Mouse (Mus musculus) hindbrain, embryonic 15.5 days (tissue): ENCODE results near the gene Nuak2. TPM values are rescaled to one million over a fixed set of nuclear protein-coding genes. Genes with fewer than 3 reads are reported as not detected.

ENCODE experiments used
- ATAC-seq: fragments of 200-750 bp; cut with Nextera tagmentation; 2 replicates; pipeline ENCODE4 v1.8.0; 2017; ENCODE audit warnings: low read depth, moderate number of reproducible peaks, moderate TSS enrichment; ENCODE audit not compliant: low FRiP score
- H3K27ac ChIP-seq: fragments of 300-500 bp; sonication (generic); replicated peaks from 2 replicates; pipeline ENCODE4 v1.5.1; 2015; ENCODE audit warnings: mild to moderate bottlenecking, inconsistent platforms
- H3K27me3 ChIP-seq: fragments of 300-500 bp; sonication (generic); 2 replicates; pipeline ENCODE4 v1.6.1; 2015; ENCODE audit warnings: control low read depth, inconsistent platforms
- H3K36me3 ChIP-seq: fragments of 300-500 bp; sonication (generic); 2 replicates; pipeline ENCODE4 v1.6.1; 2015; ENCODE audit warnings: control low read depth, inconsistent platforms
- H3K4me1 ChIP-seq: fragments of 300-500 bp; sonication (generic); replicated peaks from 2 replicates; pipeline ENCODE4 v1.6.1; 2015; ENCODE audit warnings: control low read depth, inconsistent platforms
- H3K4me2 ChIP-seq: fragments of 300-500 bp; sonication (generic); 2 replicates; pipeline ENCODE4 v1.6.1; 2015; ENCODE audit warnings: moderate library complexity, mild to moderate bottlenecking, inconsistent platforms
- H3K4me3 ChIP-seq: fragments of 300-500 bp; sonication (generic); 2 replicates; pipeline ENCODE4 v1.5.1; 2015; ENCODE audit warnings: mild to moderate bottlenecking, inconsistent platforms
- H3K9ac ChIP-seq: fragments of 300-500 bp; sonication (generic); 2 replicates; pipeline ENCODE4 v1.6.1; 2015; ENCODE audit warnings: inconsistent platforms
- H3K9me3 ChIP-seq: fragments of 300-500 bp; sonication (generic); 2 replicates; pipeline ENCODE4 v1.6.1; 2016; ENCODE audit warnings: control low read depth, inconsistent platforms
- WGBS: fragments of 180-500 bp; shearing (Covaris S2); methylation state at CpG from one replicate; pipeline ENCODE4 v1.1.7; 2015; 5-methylcytosine and 5-hydroxymethylcytosine counted together
- polyA plus RNA-seq: library from polyadenylated mRNA; unstranded; fragments of >200 nt; fragmentation: Nextera tagmentation; extraction: Ambion mirVana; gene quantifications from 2 replicates; pipeline ENCODE4 v1.2.1, GENCODE M21; 2015

The Nuak2 gene
- polyA plus RNA-seq, 1 experiment from 2014 or later = 12.9 TPM

GRCm38 (mm10) chr1:132286735-132287134, 29.2 kb upstream of the Nuak2 start:
- peaks cover 51% of the 10 kb centered on the region for H3K4me1 ChIP-seq
- 66% methylated on average over 1 of the region's 1 CpGs for WGBS

DNA sequence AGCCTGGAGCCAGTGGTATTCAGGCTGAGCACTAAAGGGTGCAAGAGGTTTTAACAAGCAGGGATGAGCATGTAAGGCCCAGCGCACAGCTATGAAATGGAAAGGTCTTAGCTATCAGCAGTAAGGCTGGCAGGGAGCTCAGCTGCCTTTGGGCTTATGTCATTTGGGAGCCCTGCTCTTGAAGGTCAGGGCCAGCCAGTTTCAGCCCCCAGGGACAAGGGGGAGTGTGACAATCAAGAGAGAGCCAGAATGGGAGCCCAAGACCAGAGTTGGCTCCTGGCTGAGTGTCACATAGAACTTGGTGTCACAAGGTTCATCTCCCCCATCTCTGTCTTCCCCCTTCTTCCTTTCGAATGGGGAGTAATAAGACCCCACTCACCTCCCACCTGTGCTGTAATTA, 28.5 kb upstream of the Nuak2 start:
- ATAC-seq = no peak
- Histone ChIP-seq H3K36me3 (no peaks in the 10 kb centered on the region), H3K27me3 (no peaks in the 10 kb centered on the region), H3K4me1 (peaks cover 51% of the 10 kb centered on the region), H3K9ac (no peak overlapping the region), H3K4me3 (no peak overlapping the region), H3K9me3 (no peaks in the 10 kb centered on the region), H3K27ac (no peak overlapping the region), H3K4me2 (no peak overlapping the region)
- 54% methylated on average over 2 of the region's 2 CpGs for WGBS

More at GRCm38 (mm10) chr1:132286735-132287134, 29.2 kb upstream of the Nuak2 start:
- no peak for ATAC-seq
- Histone ChIP-seq H3K27me3 (no peaks in the 10 kb centered on the region), H3K9ac (no peak overlapping the region), H3K36me3 (no peaks in the 10 kb centered on the region), H3K4me2 (no peak overlapping the region), H3K9me3 (no peaks in the 10 kb centered on the region), H3K4me3 (no peak overlapping the region), H3K27ac (no peak overlapping the region)

DNA sequence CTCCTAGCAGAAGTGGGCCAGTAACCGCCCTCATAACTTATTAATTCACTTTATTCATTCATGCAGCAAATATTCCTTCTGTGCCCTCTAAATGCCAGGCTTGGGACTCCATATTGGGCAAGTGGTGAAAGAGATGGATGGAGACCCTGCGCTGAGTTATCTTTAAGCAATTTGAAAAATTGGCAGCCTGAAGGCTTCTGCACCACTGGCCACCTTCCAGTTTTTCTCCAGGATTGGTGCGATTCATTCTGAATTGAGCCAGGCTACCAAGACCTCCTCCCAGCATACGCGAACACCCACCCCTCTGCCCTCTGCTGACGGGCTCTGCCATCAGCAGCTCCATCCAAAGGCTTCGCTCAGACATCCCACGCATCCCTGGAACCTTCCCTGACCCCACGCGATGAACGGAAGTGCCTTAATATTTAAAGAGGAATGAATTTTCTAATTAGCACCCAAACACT, 27.9 kb upstream of the Nuak2 start:
- WGBS = 10% methylated on average over 11 of the region's 11 CpGs
- Histone ChIP-seq H3K4me1 (peaks cover 50% of the 10 kb centered on the region), H3K27me3 (no peaks in the 10 kb centered on the region), H3K9me3 (no peaks in the 10 kb centered on the region), H3K27ac (no peak overlapping the region), H3K4me3 (no peak overlapping the region), H3K9ac (no peak overlapping the region), H3K4me2 (no peak overlapping the region), H3K36me3 (no peaks in the 10 kb centered on the region)
- no peak for ATAC-seq

DNA sequence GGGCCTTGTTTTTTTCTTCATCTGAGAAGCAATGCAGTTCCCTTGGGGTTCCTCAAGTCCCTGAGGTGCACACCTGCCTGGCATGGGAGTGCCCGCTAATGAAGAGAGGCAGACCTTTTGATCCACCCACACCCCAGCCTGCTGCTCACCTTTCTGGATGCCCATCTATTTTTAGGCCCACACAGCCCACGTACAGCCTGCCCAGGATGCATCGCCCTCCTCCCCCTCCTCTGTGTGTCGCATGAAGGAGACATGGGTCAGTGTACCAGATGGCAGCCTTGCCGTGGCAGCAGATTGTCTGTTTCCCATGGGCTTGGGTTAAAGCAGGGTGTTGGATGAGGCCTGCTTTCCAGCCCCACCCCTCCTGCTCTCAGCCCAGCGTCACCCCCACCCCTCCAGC, 26.0 kb upstream of the Nuak2 start:
- Histone ChIP-seq H3K27me3 (no peaks in the 10 kb centered on the region), H3K9me3 (no peaks in the 10 kb centered on the region), H3K4me1 (peaks cover 44% of the 10 kb centered on the region), H3K4me2 (no peak overlapping the region), H3K9ac (no peak overlapping the region), H3K36me3 (no peaks in the 10 kb centered on the region), H3K4me3 (no peak overlapping the region), H3K27ac (no peak overlapping the region)
- WGBS = 52% methylated on average over 6 of the region's 6 CpGs
- ATAC-seq = no peak

GRCm38 (mm10) chr1:132290921-132291675, 24.8 kb upstream of the Nuak2 start:
- WGBS = 27% methylated on average over 11 of the region's 11 CpGs
- H3K4me1 ChIP-seq = peaks cover 55% of the 10 kb centered on the region
- no peak overlapping the region for H3K4me2 ChIP-seq
- no peaks in the 10 kb centered on the region for H3K27me3 ChIP-seq
- peak overlapping the region; percentile 54 for H3K27ac ChIP-seq
- H3K9me3 ChIP-seq = no peaks in the 10 kb centered on the region
- ATAC-seq = 0 out of 2 replicates have a peak, but pooled peaks have one; percentile 20
- no peak overlapping the region for H3K4me3 ChIP-seq
- H3K9ac ChIP-seq = no peak overlapping the region
- no peaks in the 10 kb centered on the region for H3K36me3 ChIP-seq

GRCm38 (mm10) chr1:132291706-132292105, 24.2 kb upstream of the Nuak2 start:
- no peak overlapping the region for H3K9ac ChIP-seq
- H3K4me2 ChIP-seq = no peak overlapping the region
- H3K4me1 ChIP-seq = peaks cover 57% of the 10 kb centered on the region
- WGBS = 30% methylated on average over 4 of the region's 4 CpGs
- H3K9me3 ChIP-seq = no peaks in the 10 kb centered on the region
- H3K4me3 ChIP-seq = no peak overlapping the region
- ATAC-seq = peak; percentile 37; the same call in 1 of the 2 replicates
- no peaks in the 10 kb centered on the region for H3K36me3 ChIP-seq
- peak overlapping the region; percentile 54 for H3K27ac ChIP-seq
- H3K27me3 ChIP-seq = no peaks in the 10 kb centered on the region

- H3K9me3 ChIP-seq = no peaks in the 10 kb centered on the region
- no peaks in the 10 kb centered on the region for H3K36me3 ChIP-seq
- H3K4me1 ChIP-seq = peaks cover 59% of the 10 kb centered on the region
- H3K4me3 ChIP-seq = no peak overlapping the region
- H3K9ac ChIP-seq = no peak overlapping the region
- no peak overlapping the region for H3K4me2 ChIP-seq
- no peak for ATAC-seq
- 42% methylated on average over 21 of the region's 21 CpGs for WGBS
- H3K27me3 ChIP-seq = no peaks in the 10 kb centered on the region
- peak overlapping the region; percentile 54 for H3K27ac ChIP-seq
Measured at GRCm38 (mm10) chr1:132292318-132293129, 23.4 kb upstream of the Nuak2 start.

- WGBS = 58% methylated on average over 7 of the region's 7 CpGs
- H3K36me3 ChIP-seq = no peaks in the 10 kb centered on the region
- H3K9ac ChIP-seq = no peak overlapping the region
- ATAC-seq = no peak
- H3K27ac ChIP-seq = no peak overlapping the region
- no peaks in the 10 kb centered on the region for H3K27me3 ChIP-seq
- H3K9me3 ChIP-seq = no peaks in the 10 kb centered on the region
- no peak overlapping the region for H3K4me3 ChIP-seq
- H3K4me2 ChIP-seq = no peak overlapping the region
- peaks cover 68% of the 10 kb centered on the region for H3K4me1 ChIP-seq
Measured at GRCm38 (mm10) chr1:132295506-132295905, 20.4 kb upstream of the Nuak2 start.

GRCm38 (mm10) chr1:132296051-132296450, 19.9 kb upstream of the Nuak2 start:
- no peak overlapping the region for H3K4me2 ChIP-seq
- H3K9me3 ChIP-seq = no peaks in the 10 kb centered on the region
- H3K4me1 ChIP-seq = peaks cover 71% of the 10 kb centered on the region
- no peaks in the 10 kb centered on the region for H3K27me3 ChIP-seq
- 64% methylated on average over 3 of the region's 3 CpGs for WGBS
- no peaks in the 10 kb centered on the region for H3K36me3 ChIP-seq
- no peak overlapping the region for H3K9ac ChIP-seq
- no peak overlapping the region for H3K27ac ChIP-seq
- no peak for ATAC-seq
- no peak overlapping the region for H3K4me3 ChIP-seq

DNA sequence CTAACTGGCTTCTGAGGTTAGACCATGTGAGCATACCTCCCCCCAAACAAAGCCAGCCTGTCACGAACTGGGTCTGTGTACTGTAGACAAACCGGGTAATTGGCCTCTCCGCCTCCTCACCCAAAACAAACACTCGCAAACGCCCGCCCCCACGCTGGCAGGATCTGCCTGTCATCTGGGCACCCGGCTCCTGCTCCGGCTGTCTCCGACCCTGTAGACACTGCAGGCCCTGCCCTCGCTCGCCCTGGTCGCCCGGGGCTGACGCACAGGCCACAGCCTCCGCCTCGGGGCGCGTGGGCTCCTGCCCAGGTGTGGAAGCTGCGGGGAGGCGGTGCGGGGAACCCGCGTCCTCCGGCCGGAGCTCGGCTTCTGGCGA, 17.5 kb upstream of the Nuak2 start, which contains the start of gene Klhdc8a:
Gene Klhdc8a, plus strand, starts transcription at position 202 of the 376 bp plus-strand sequence.
- WGBS = 0% methylated on average over 28 of the region's 28 CpGs
- Histone ChIP-seq H3K27ac (peak within 1 kb of the TSS; percentile 84), H3K9me3 (no peaks in the 10 kb centered on the region), H3K27me3 (no peaks in the 10 kb centered on the region), H3K9ac (peak within 1 kb of the TSS; percentile 86), H3K36me3 (no peaks in the 10 kb centered on the region), H3K4me2 (peak within 1 kb of the TSS; percentile 98), H3K4me3 (peak within 1 kb of the TSS; percentile 65), H3K4me1 (peaks cover 65% of the 10 kb centered on the region)
- ATAC-seq = peak; percentile 61

DNA sequence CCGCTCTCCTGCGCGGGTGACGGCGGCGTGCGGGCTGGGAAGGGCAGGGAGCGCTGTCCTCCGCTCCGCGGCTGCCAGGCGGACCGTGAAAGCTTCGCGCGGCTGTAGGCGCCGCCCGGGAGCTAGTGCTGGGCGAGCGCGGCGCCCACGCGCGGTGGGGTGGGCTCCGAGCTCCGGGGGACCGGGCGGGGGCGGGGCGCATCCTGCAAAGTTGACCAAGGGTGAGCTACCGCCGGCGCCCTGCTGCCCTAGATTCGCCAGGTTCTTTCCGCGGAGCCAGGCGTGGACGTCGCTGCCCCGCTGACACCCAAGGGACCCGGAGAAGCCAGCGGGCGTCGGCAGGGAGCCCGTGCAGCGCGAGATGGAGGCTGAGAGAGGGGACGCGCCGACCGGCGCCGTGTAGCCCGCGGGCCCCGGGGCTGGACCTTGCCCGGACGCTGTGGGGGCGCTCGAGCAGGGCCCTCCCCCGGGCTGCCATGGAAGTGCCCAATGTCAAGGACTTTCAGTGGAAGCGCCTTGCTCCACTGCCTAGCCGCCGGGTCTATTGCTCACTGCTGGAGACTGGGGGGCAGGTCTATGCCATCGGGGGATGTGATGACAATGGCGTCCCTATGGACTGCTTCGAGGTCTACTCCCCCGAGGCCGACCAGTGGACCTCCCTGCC, 17.0 kb upstream of the Nuak2 start:
- Histone ChIP-seq H3K4me2 (peak overlapping the region; percentile 98), H3K4me1 (peaks cover 65% of the 10 kb centered on the region), H3K9me3 (no peaks in the 10 kb centered on the region), H3K4me3 (peak overlapping the region; percentile 65), H3K27me3 (no peaks in the 10 kb centered on the region), H3K27ac (peak overlapping the region; percentile 84), H3K36me3 (no peaks in the 10 kb centered on the region), H3K9ac (peak overlapping the region; percentile 86)
- peak; percentile 46 for ATAC-seq
- 1% methylated on average over 65 of the region's 71 CpGs for WGBS
